Mouse (Mus musculus) CD4-positive, CD25-positive, alpha-beta regulatory T cell, adult 2 months (primary cell): ENCODE results near the gene 1190007I07Rik.

Experiments
- DNase-seq: peaks from one replicate; pipeline ENCODE4 v3.0.0-alpha.2; 2012; ENCODE audit warnings: low read depth, low spot score

1190007I07Rik gene

GRCm38 (mm10) chr10:82622671-82623552 lies at the start of gene 1190007I07Rik:
Gene 1190007I07Rik, minus strand, starts transcription at chr10:82623228.
- peak; percentile 92 for DNase-seq

GRCm38 (mm10) chr10:82670205-82670604 lies 47.2 kb upstream of the 1190007I07Rik start:
- DNase-seq: no peak

DNA sequence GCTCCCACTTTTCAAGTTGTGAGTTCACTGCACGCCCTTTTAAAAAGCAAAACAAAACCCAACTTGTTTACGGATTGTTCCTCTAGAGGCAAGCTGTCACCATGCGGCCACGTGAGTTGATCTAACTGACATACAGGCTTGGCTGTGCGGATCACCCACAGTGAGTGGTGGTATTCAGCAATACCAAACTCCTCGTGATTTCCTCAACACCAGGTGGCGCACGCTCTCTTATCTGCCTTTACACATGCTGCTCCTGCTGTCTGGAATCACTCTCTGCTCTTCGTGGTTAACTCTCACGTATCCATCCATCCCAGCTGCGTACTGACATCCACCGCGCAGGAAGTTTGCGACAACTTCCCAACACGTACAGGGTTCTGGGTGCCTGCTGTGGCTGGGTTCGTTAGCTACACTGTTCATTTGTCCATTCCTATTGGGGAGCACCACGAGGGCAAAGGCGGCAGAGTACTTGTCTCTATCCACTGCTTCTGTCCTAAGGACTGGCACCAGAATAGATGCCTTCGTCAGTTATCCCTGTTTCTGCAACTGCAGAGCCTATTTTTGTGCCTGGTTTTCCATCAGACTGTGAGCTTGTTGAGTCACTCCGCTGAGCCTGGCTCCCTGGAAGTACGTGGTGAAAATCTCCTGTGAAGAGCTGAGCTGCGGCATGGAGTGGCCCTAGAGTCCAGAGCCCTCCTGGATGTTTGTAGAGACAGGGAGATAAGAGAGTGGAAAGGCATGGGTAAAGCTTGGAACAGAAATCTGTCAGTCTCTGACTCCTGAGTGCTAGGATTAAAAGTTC lies 43.6 kb upstream of the 1190007I07Rik start:
- peak; percentile 89 for DNase-seq

GRCm38 (mm10) chr10:82665951-82666350 lies 42.9 kb upstream of the 1190007I07Rik start:
- no peak for DNase-seq

GRCm38 (mm10) chr10:82663289-82663688 lies 40.3 kb upstream of the 1190007I07Rik start:
- no peak for DNase-seq

DNA sequence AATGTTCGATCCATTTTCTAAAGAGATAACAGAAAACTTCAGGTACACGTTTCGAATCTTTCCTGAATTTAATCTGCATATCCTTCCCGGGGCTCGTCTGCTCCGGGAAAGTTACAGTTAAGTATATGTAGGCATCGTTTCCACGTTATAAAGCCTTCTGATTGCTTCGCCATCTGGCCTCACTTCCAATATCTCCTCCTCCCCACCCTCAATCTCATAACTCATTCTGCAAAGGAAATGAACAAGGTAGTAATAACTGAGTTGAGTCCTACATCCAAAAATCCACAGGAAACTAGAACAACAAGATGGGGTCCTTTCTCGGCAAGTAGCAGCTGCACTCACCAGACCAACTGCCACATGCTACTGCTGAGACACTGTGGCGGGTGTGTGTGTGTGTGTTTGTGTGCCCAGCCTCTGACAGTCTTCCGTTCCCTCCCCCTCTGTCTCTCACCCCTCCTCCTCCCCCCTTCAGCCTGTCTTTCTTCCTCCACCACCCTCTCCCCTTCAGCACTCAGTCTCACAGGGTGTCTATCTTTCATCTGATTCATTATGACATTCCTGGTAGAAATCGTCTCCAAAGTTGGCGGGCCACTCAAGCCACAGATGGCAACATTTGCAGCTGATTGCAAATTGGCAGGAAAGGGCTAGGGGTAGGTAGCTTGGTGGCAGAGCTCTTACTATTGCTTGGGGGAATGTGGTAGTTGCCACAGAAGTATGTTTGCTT lies 39.4 kb upstream of the 1190007I07Rik start:
- peak; percentile 56 for DNase-seq

DNA sequence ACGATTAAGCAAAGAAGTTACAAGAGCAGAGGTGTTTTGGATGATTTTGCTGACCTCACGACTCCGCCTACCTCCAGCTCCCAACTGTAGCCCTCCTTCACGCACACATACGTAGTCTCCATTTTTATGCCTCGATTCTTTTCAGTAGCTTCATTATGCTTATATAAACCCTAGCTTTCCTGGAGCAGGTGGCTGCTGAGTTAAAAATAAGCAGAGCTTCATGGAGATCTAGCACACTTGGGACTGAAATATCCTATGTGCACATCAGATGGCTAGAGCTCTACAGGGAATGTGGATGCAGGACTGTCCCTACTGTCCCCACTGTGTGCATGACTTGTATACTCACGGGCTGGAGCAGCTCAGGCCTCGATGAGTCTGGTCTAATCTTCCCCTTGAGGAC lies 38.8 kb upstream of the 1190007I07Rik start:
- DNase-seq: peak; percentile 9

DNA sequence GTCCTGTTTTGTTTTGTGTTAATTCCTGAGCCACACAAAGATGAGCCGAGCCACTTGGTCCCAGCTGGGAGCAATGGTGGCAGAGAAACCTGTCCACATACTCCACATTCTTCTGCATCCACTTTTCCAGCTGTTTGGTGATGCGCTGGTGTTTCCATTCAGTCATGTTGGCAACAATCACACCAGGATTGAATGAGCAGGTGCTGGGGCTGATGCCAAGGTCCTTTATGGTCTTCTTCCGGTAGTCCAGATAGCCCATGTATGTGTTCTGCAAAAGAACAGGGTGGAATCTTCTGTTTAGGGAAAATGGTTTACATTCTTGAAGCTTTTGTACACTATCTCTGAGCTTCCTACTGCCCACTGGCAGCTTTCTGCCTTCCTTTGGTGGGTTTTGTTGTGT lies 31.6 kb upstream of the 1190007I07Rik start:
- no peak for DNase-seq

DNA sequence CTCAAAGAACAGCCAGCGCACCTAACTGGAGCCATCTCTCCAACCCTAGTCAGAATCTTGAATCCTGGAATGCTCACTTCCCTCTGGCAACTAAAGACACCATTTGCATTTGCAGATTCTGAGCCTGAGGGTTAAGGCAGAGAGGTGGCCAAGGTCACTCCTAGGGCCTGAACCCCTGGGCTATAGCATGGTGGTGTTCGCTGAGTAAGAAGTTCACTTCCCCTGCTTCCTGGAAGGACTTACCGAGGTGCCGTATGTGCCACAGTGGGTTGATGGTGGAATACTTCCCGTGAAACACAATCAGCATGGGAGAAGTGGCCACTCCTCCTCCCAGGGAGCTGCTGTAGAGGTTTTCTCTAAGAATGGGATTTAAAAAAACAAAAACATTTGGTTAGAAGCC lies 29.6 kb upstream of the 1190007I07Rik start:
- DNase-seq: no peak

DNA sequence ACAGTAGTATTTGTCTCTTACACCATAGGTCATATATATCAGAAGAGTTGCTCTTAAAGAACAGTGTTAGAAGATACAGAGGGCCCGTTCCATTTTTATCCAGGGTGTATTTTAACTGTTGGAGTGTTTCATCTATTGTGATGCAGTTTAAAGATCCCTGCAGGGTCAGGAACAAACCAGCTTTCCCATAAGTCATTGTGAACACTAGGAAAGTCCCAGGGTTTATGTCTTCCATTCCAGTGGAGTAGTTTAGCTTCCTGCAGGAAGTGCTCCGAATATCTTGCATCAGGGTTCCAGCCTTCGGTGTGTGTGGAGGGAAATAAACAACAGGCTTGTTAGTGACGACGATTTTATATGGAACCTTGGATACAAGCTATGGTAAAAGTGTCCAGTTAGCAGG lies 28.2 kb upstream of the 1190007I07Rik start:
- DNase-seq: no peak

DNA sequence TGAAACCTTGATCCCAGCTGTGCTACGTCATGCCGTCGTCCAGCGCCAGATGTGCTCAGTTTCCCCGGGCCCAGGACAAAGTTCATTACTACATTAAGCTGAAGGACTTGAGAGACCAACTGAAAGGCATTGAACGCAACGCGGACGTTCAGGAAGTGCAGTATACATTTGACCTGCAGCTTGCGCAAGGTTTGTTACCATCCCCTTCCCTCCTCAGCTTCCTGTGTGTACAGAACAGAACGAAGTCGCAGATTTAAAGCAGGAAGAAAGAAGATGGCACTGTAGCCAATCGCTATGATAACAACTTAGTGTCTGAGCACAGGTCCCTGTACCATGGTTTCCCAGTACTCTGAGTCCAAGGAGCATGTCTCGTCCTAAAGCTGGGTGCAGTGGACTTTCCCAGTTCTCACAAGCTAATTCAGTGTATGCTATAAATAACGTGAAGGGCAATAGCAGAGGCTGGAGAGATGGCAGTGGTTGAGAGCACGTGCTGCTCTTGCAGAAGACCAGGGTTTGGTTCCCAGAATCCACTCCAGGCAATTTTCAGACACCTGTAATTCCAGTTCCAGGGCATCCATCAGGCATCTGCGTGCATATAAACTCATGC lies 24.3 kb upstream of the 1190007I07Rik start:
- DNase-seq: no peak

- DNase-seq: peak; percentile 14
Measured at GRCm38 (mm10) chr10:82646083-82646482, 23.1 kb upstream of the 1190007I07Rik start.

DNA sequence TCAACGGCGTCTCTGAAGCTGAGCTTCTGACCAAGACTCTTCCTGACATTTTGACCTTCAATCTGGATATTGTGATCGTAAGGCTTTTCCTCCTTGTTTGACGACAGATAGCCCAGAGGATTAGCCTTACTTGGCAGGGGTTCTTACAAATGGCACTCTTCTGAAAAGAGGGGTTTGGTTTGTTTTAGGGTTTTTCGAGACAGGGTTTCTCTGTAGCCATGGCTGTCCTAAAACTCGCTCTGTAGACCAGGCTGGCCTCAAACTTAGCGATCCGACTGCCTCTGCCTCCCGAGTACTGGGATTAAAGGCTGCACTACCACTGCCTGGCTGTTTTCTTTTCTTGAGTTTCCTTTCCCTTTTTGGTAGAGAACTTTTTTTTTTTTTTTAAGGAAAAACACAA lies 18.5 kb upstream of the 1190007I07Rik start:
- no peak for DNase-seq

DNA sequence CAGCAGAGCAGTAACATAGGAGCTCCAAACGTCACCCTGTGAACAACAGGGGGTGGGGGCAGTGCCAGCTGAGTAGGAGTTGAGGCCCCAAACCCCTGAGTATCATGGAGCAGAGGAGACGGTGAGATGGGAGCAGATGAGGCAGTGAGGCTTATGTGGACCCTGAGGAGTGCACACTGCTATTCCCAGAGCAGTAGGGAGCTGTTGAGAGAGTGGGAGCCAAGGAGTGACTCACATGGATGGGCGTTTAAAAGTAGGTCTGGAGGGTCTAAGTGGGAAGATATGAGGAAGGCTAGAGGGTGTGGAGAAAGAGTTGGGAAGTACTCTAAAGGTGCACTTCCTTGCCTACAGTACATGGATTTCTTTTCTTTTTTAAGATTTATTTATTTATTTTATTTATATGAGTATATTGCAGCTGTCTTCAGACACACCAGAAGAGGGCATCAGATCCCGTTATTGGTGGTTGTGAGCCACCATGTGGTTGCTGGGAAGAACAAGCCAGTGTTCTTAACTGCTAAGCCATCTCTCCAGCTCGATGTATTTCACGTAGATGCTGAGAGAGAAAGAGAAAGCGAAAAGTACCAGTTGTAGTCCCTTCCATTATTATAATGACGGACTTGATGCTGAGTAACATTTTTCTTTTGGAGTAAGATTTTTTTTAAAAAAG lies 16.1 kb upstream of the 1190007I07Rik start:
- DNase-seq: no peak

- no peak for DNase-seq
Measured at GRCm38 (mm10) chr10:82636321-82636720, 13.3 kb upstream of the 1190007I07Rik start.

DNA sequence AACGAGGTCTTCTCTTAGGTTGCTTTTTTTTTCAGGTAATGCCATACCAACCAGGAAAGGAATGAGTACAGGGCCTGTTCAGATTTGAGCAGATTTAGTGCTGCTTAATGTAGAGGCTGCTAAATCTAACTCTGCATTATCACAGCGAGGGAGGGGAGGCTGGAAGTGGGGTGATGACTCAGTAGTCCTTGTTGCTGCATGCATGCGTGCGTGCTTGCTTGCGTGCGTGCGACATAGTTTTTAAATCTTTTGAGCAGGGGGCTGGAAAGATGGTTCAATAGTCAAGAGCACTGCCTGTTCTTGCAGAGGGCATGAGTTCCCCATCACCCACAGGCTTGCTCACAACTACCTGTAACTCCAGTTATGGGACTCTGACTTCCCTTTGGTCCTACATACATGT lies 11.3 kb upstream of the 1190007I07Rik start:
- DNase-seq: no peak

- DNase-seq: peak; percentile 76
Measured at GRCm38 (mm10) chr10:82632496-82633280, 9.7 kb upstream of the 1190007I07Rik start.

DNA sequence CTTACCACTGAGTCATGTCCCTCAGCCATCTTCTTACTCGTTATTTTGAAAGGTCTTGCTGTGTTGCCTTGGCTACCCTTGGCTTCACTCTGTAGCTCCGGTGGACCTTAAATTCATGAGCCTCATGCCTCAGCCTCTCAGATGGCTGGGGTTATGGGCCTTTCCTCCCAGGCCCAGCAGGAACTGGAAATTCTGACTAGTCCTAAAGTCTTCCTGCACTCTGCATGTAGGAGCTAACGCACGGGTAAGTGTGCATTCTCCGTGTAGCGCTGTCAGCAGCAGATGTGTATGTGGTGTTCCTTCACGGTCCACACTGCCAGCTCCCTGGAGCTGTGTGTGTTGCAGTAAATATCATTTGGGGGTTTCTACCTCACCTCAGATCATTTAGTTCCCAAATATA lies 8.1 kb upstream of the 1190007I07Rik start:
- peak; percentile 42 for DNase-seq

- peak; percentile 39 for DNase-seq
Measured at GRCm38 (mm10) chr10:82630497-82630896, 7.5 kb upstream of the 1190007I07Rik start.

- DNase-seq: peak; percentile 97
Measured at GRCm38 (mm10) chr10:82629586-82630255, 6.7 kb upstream of the 1190007I07Rik start, which contains the start of gene Tdg. Gene Tdg, plus strand, starts transcription at chr10:82629828.
